Mouse (Mus musculus) lung, embryonic 15.5 days (tissue): ENCODE measurements around the gene Ercc6l2. TPM values are rescaled to one million over a fixed set of nuclear protein-coding genes. Genes with fewer than 3 reads are reported as not detected.

Experiments used
- ATAC-seq: fragments of 200-750 bp; cut with Nextera tagmentation; 2 replicates; pipeline ENCODE4 v1.8.0; 2017; ENCODE audit warnings: moderate number of reproducible peaks, borderline replicate concordance; ENCODE audit not compliant: low FRiP score, low TSS enrichment; ENCODE audit errors: extremely low read depth
- H3K27ac ChIP-seq: fragments of 300-500 bp; sonication (generic); 2 replicates; pipeline ENCODE4 v1.5.1; 2015; ENCODE audit warnings: moderate library complexity, mild to moderate bottlenecking, inconsistent platforms
- H3K27me3 ChIP-seq: fragments of 300-500 bp; sonication (generic); 2 replicates; pipeline ENCODE4 v1.6.1; 2015; ENCODE audit warnings: inconsistent platforms
- H3K36me3 ChIP-seq: fragments of 300-500 bp; sonication (generic); 2 replicates; pipeline ENCODE4 v1.6.1; 2015; ENCODE audit warnings: inconsistent platforms
- H3K4me1 ChIP-seq: fragments of 300-500 bp; sonication (generic); 2 replicates; pipeline ENCODE4 v1.6.1; 2015; ENCODE audit warnings: inconsistent platforms
- H3K4me2 ChIP-seq: fragments of 300-500 bp; sonication (generic); 2 replicates; pipeline ENCODE4 v1.6.1; 2015; ENCODE audit warnings: inconsistent platforms, mild to moderate bottlenecking, moderate library complexity
- H3K4me3 ChIP-seq: fragments of 300-500 bp; sonication (generic); 2 replicates; pipeline ENCODE4 v1.5.1; 2015; ENCODE audit warnings: mild to moderate bottlenecking, inconsistent platforms
- H3K9ac ChIP-seq: fragments of 300-500 bp; sonication (generic); 2 replicates; pipeline ENCODE4 v1.6.1; 2015; ENCODE audit warnings: inconsistent platforms
- H3K9me3 ChIP-seq: fragments of 300-500 bp; sonication (generic); 2 replicates; pipeline ENCODE4 v1.6.1; 2016; ENCODE audit warnings: inconsistent platforms
- WGBS: fragments of 180-500 bp; shearing (Covaris S2); methylation state at CpG from one replicate; pipeline ENCODE4 v1.1.7; 2015; 5-methylcytosine and 5-hydroxymethylcytosine counted together
- polyA plus RNA-seq: library from polyadenylated mRNA; unstranded; fragments of >200 nt; fragmentation: Nextera tagmentation; extraction: Ambion mirVana; gene quantifications from 2 replicates; pipeline ENCODE4 v1.2.1, GENCODE M21; 2015

The Ercc6l2 gene
- polyA plus RNA-seq, result 25.7 and 28.0 TPM in 2 replicates

GRCm38 (mm10) chr13:63814746-63815681 is at the start of gene Ercc6l2:
Ercc6l2 (plus strand) TSS chr13:63815240.
- H3K9me3 ChIP-seq, result no peaks in the 10 kb centered on the region
- peak within 1 kb of the TSS; percentile 62 for H3K9ac ChIP-seq
- H3K4me1 ChIP-seq, result peaks cover 17% of the 10 kb centered on the region
- H3K27ac ChIP-seq, result peak within 1 kb of the TSS; percentile 91
- no peaks in the 10 kb centered on the region for H3K36me3 ChIP-seq
- peak within 1 kb of the TSS; percentile 68 for H3K4me2 ChIP-seq
- under 1% methylated on average over 87 of the region's 87 CpGs for WGBS
- H3K4me3 ChIP-seq, result peak within 1 kb of the TSS; percentile 55
- no peaks in the 10 kb centered on the region for H3K27me3 ChIP-seq
- ATAC-seq, result peak; percentile 99

GRCm38 (mm10) chr13:63766065-63766464 is 49.0 kb upstream of the Ercc6l2 start:
- WGBS, result 35% methylated on average over 11 of the region's 11 CpGs
- Histone ChIP-seq H3K27me3 (no peaks in the 10 kb centered on the region), H3K9me3 (no peaks in the 10 kb centered on the region), H3K4me3 (no peak overlapping the region), H3K9ac (no peak overlapping the region), H3K4me1 (peaks cover 8% of the 10 kb centered on the region; the same call in 1 of the 2 replicates), H3K4me2 (no peak overlapping the region), H3K36me3 (no peaks in the 10 kb centered on the region), H3K27ac (no peak overlapping the region)
- ATAC-seq, result no peak

GRCm38 (mm10) chr13:63771009-63771408 is 44.0 kb upstream of the Ercc6l2 start:
- Histone ChIP-seq H3K9ac (no peak overlapping the region), H3K27ac (0 out of 2 replicates have a peak overlapping the region, but pooled peaks have one; percentile 21), H3K36me3 (no peaks in the 10 kb centered on the region), H3K4me1 (peaks cover 6% of the 10 kb centered on the region; the same call in 1 of the 2 replicates), H3K9me3 (no peaks in the 10 kb centered on the region), H3K4me3 (no peak overlapping the region), H3K27me3 (no peaks in the 10 kb centered on the region), H3K4me2 (no peak overlapping the region)
- no peak for ATAC-seq
- 36% methylated on average over 3 of the region's 3 CpGs for WGBS

DNA sequence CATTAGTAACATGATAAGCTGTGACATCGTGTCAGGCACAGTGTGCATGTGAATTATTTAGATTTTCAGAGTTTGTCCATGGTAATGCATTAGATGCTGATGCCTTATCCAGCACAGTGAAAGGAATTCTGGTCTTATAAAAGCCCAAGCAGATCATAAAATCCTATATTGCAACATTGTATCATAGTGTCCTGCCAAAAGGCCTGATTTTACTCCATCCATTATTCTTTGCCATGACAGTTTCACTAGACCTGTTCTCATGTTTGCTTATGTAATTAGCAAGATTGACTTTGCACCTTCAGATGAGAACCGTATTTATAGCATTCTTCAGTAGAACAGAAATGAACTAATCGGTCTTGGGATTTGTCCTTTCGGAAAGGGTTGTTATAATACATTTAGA is 36.1 kb upstream of the Ercc6l2 start:
- Histone ChIP-seq H3K4me2 (no peak overlapping the region), H3K36me3 (no peaks in the 10 kb centered on the region), H3K9me3 (no peaks in the 10 kb centered on the region), H3K9ac (no peak overlapping the region), H3K27me3 (no peaks in the 10 kb centered on the region), H3K4me3 (no peak overlapping the region), H3K27ac (peak overlapping the region; percentile 75), H3K4me1 (peaks cover 23% of the 10 kb centered on the region)
- peak; percentile 44; the same call in 1 of the 2 replicates for ATAC-seq
- WGBS, result 50% methylated on average over 4 of the region's 4 CpGs

DNA sequence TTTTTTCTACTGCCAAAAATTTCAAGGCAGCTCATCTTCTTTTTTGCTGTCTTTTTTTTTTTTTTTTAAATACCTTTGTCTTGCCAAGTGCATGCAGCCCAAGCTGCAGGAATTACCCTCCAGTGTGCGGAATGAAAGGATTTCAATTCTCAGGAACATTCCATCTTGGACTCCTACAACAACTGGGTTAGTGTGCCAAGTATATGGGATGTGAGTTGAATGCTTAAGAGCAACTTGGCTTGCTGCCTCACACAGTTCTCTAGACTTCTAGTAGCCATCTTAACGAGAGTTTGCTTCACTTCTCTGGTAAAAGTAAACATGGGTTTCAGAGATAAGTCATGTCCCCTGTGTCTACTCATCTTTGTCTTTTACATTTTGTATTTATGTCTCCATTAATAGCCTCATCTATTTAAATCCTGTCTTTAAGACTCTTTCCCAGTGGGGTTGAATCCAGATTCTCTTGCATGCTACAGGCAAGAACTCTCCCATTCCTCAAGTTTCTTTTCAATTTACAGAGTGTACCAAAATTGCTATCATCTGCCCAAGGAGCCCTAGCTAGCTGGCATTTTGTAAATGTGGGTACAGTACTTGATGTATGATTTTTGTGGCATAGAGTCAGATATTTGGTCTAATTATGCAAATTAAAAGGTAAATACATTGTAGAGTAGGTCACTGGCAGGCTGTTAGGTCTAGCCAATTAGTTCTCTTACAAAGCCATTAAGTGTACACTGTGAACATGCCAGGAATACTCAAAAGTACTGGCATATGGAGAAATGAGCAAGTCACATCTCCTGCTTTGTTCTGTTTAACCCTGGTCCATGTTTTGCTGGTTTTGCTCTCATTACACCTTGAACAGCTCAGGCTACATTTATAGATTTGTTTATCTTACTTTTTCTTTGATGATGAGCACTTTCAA is 35.4 kb upstream of the Ercc6l2 start:
- ATAC-seq, result peak; percentile 74
- WGBS, result 10% methylated on average over 2 of the region's 2 CpGs
- Histone ChIP-seq H3K27ac (peak overlapping the region; percentile 75), H3K4me3 (no peak overlapping the region), H3K36me3 (no peaks in the 10 kb centered on the region), H3K9ac (no peak overlapping the region), H3K4me1 (peaks cover 23% of the 10 kb centered on the region), H3K27me3 (no peaks in the 10 kb centered on the region), H3K4me2 (no peak overlapping the region), H3K9me3 (no peaks in the 10 kb centered on the region)

- Histone ChIP-seq H3K4me1 (no peaks in the 10 kb centered on the region), H3K4me2 (no peak overlapping the region), H3K27ac (no peak overlapping the region), H3K9me3 (no peaks in the 10 kb centered on the region), H3K36me3 (no peaks in the 10 kb centered on the region), H3K4me3 (no peak overlapping the region), H3K27me3 (no peaks in the 10 kb centered on the region), H3K9ac (no peak overlapping the region)
- ATAC-seq, result no peak
- 91% methylated on average over 2 of the region's 2 CpGs for WGBS
These were observed 22.7 kb upstream of the Ercc6l2 start for GRCm38 (mm10) chr13:63792234-63792831.

DNA sequence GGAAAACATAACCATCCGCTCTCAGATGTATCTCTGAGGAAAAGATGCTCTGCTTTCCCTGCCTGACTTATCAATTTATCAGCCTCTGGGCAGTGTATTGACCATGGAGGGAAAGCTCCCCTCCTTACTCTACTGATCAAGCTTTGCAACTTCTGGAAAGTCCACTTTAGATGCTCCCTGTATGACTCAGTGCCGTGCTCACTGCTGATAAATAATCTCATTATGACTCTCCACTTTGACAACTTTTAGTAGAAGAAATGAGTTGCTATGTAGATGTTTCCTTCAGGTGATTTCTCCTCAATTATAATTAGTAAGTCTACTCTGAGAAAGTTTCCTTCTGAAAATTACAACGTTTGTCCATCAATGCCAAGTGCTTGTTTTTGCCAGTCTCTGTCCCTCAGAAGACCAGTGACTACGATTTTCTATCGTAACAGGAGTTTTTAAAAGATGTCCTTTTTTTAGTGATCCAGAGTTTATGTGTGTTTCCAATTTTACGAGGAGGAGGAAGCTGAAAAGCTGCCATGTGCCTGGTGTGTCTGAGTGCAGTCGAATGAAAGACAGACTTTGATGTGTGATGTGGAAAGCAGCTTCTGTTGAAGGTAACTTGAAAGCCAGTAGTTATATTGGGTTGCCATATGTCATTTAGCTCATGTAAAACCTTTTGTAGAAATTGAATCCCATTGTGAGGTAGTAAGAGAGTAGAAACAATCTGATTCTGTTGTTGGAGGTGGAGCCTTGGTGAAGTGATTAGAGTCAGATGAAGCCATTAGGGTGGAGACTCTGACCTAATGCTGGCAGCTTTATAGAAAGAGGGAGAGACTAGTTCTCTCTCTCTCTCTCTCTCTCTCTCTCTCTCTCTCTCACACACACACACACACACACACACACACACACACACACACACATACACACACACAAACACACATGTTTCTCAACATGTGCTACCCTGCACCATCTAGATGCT is 21.4 kb upstream of the Ercc6l2 start:
- no peak overlapping the region for H3K9ac ChIP-seq
- no peaks in the 10 kb centered on the region for H3K27me3 ChIP-seq
- no peak overlapping the region for H3K4me3 ChIP-seq
- no peak overlapping the region for H3K27ac ChIP-seq
- ATAC-seq, result no peak
- no peaks in the 10 kb centered on the region for H3K36me3 ChIP-seq
- no peak overlapping the region for H3K4me2 ChIP-seq
- H3K4me1 ChIP-seq, result no peaks in the 10 kb centered on the region
- WGBS, result 70% methylated on average over 7 of the region's 7 CpGs
- no peaks in the 10 kb centered on the region for H3K9me3 ChIP-seq

DNA sequence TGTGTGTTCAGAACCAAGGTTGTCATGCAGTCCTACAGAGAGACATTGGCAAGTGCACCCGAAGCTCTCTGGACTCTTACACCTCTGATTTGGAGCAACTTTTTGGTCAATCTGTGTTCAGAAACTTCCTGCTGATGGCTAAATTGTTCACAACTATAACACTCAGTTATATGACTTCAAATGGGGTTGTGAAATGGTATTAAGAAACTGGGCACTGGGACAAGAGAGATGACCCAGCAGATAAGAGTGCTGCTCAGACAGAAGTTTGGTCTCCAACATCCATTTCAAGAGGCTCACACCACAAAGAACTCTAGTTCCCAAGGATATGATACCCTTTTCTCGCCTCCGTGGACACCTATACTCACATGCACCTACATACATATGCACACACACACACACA is 16.4 kb upstream of the Ercc6l2 start:
- Histone ChIP-seq H3K27ac (no peak overlapping the region), H3K9me3 (no peaks in the 10 kb centered on the region), H3K36me3 (no peaks in the 10 kb centered on the region), H3K27me3 (no peaks in the 10 kb centered on the region), H3K4me2 (no peak overlapping the region), H3K4me3 (no peak overlapping the region), H3K9ac (no peak overlapping the region), H3K4me1 (no peaks in the 10 kb centered on the region)
- WGBS, result 88% methylated on average over 3 of the region's 3 CpGs
- ATAC-seq, result no peak

DNA sequence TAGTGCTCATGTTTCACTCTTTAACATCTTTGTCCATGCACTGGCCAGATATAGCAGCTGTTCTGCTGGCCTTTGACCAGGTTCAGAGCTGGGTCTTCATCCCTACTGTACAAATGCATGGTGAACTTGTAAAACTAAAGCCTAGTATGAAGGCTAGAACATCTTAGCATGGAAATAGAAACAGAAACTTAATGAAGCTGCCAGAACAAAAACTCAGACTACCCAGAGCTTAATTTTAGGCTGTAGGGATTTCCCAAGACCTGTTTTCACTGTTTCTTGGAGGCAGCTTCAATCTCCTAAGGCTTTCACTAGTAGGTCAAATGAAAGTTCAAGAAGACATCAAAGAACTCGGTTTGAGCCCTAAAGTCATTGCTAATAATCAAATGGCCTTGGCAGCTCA is 15.1 kb upstream of the Ercc6l2 start:
- ATAC-seq, result no peak
- no peaks in the 10 kb centered on the region for H3K36me3 ChIP-seq
- no peak overlapping the region for H3K4me2 ChIP-seq
- no peak overlapping the region for H3K9ac ChIP-seq
- H3K4me3 ChIP-seq, result no peak overlapping the region
- 67% methylated on average over 1 of the region's 1 CpGs for WGBS
- H3K27me3 ChIP-seq, result no peaks in the 10 kb centered on the region
- H3K4me1 ChIP-seq, result no peaks in the 10 kb centered on the region
- H3K27ac ChIP-seq, result no peak overlapping the region
- no peaks in the 10 kb centered on the region for H3K9me3 ChIP-seq

DNA sequence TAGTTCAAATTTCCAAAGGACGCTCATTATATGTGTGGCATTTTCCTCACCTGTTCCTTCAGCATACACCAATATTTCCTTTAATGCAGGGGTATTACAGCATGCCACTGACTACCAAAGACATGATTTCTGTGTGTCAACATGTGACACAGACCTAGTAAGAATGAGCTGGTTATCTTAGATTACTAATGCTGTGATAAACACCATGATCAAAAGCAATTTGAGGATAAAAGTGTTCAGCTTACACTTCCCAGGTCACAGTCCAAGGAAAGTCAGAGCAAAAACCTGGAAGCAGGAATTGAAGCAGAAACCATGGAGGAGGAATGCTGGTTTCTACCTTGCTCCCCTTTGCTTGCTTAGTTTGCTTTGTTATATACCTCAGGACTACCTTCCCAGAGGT is 13.8 kb upstream of the Ercc6l2 start:
- 84% methylated on average over 1 of the region's 1 CpGs for WGBS
- no peak overlapping the region for H3K4me3 ChIP-seq
- H3K9me3 ChIP-seq, result no peaks in the 10 kb centered on the region
- no peaks in the 10 kb centered on the region for H3K4me1 ChIP-seq
- no peak overlapping the region for H3K4me2 ChIP-seq
- no peak for ATAC-seq
- H3K9ac ChIP-seq, result no peak overlapping the region
- no peak overlapping the region for H3K27ac ChIP-seq
- no peaks in the 10 kb centered on the region for H3K27me3 ChIP-seq
- H3K36me3 ChIP-seq, result no peaks in the 10 kb centered on the region

DNA sequence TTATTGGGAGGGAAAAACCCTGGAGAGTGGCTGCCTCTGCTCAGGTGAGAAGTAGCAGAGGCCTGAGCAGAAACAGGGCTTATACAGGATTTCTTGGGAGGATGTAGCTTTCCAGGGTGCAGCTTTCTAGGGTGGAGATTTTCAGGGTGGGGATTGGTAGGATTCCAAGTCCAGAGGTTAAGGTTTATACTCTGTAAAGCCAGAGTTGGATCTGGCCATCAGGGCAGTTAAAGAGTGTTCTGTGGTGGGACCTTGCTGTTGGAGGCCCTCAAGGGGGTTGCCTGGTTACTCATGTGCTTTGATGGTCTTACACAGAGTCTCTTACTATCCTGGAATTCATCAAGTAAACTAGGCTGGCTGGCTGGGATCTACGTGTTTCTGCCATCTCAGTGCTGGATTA is 7.8 kb upstream of the Ercc6l2 start:
- no peaks in the 10 kb centered on the region for H3K4me1 ChIP-seq
- 41% methylated on average over 1 of the region's 1 CpGs for WGBS
- no peaks in the 10 kb centered on the region for H3K9me3 ChIP-seq

More for the DNA sequence above, 7.8 kb upstream of the Ercc6l2 start:
- no peaks in the 10 kb centered on the region for H3K27me3 ChIP-seq
- H3K4me2 ChIP-seq, result no peak overlapping the region
- H3K9ac ChIP-seq, result no peak overlapping the region
- no peaks in the 10 kb centered on the region for H3K36me3 ChIP-seq
- no peak for ATAC-seq
- no peak overlapping the region for H3K27ac ChIP-seq
- no peak overlapping the region for H3K4me3 ChIP-seq
